Mouse (Mus musculus) kidney, postnatal 10 days (tissue): ENCODE measurements at regions not wholly inside any gene's neighbourhood (a gene's known extent, or its start where the extent isn't known, plus 50 kb on each side); places are given as distances from the start of the nearest gene placed in this dataset.

ENCODE experiments used
- DNase-seq: peaks from one replicate; pipeline ENCODE4 v3.0.0; 2021; ENCODE audit warnings: mixed read lengths

- no peak for DNase-seq
These were observed 252.9 kb upstream of the Daam1 start for GRCm38 (mm10) chr12:71578006-71578405.

GRCm38 (mm10) chr12:71578912-71579311, 252.0 kb upstream of the Daam1 start:
- peak; percentile 55 for DNase-seq

- peak; percentile 47 for DNase-seq
These were observed 250.2 kb upstream of the Daam1 start for GRCm38 (mm10) chr12:71580532-71581290.

GRCm38 (mm10) chr12:71584618-71585017, 246.3 kb upstream of the Daam1 start:
- DNase-seq, result no peak

GRCm38 (mm10) chr12:71598641-71599040, 232.2 kb upstream of the Daam1 start:
- no peak for DNase-seq

- no peak for DNase-seq
These were observed 229.7 kb upstream of the Daam1 start for GRCm38 (mm10) chr12:71601091-71601690.

GRCm38 (mm10) chr12:71603136-71603535, 227.7 kb upstream of the Daam1 start:
- no peak for DNase-seq

GRCm38 (mm10) chr12:71606366-71606765, 224.5 kb upstream of the Daam1 start:
- no peak for DNase-seq

- no peak for DNase-seq
These were observed 222.9 kb upstream of the Daam1 start for GRCm38 (mm10) chr12:71607966-71608365.

- peak; percentile 81 for DNase-seq
These were observed 217.6 kb upstream of the Daam1 start for GRCm38 (mm10) chr12:71613326-71613725.

- no peak for DNase-seq
These were observed 215.9 kb upstream of the Daam1 start for GRCm38 (mm10) chr12:71614945-71615344.

GRCm38 (mm10) chr12:71615383-71615782, 215.5 kb upstream of the Daam1 start:
- no peak for DNase-seq

GRCm38 (mm10) chr12:71616121-71616520, 214.8 kb upstream of the Daam1 start:
- no peak for DNase-seq

- DNase-seq, result no peak
These were observed 212.4 kb upstream of the Daam1 start for GRCm38 (mm10) chr12:71618466-71618865.

GRCm38 (mm10) chr12:71618956-71619355, 211.9 kb upstream of the Daam1 start:
- DNase-seq, result no peak

GRCm38 (mm10) chr12:71619561-71619960, 211.3 kb upstream of the Daam1 start:
- DNase-seq, result no peak

GRCm38 (mm10) chr12:71621542-71621941, 209.3 kb upstream of the Daam1 start:
- no peak for DNase-seq

GRCm38 (mm10) chr12:71622761-71623160, 208.1 kb upstream of the Daam1 start:
- peak; percentile 54 for DNase-seq

- peak; percentile 17 for DNase-seq
These were observed 207.6 kb upstream of the Daam1 start for GRCm38 (mm10) chr12:71623271-71623670.

- DNase-seq, result peak; percentile 22
These were observed 206.8 kb upstream of the Daam1 start for GRCm38 (mm10) chr12:71624076-71624475.

- DNase-seq, result no peak
These were observed 206.2 kb upstream of the Daam1 start for GRCm38 (mm10) chr12:71624676-71625075.

GRCm38 (mm10) chr12:71625115-71625514, 205.8 kb upstream of the Daam1 start:
- no peak for DNase-seq

- peak; percentile 65 for DNase-seq
These were observed 204.1 kb upstream of the Daam1 start for GRCm38 (mm10) chr12:71626801-71627200.
